Mouse (Mus musculus) monocyte, adult 2 months (primary cell): ENCODE results near the gene Jmjd7.

ENCODE experiments used
- DNase-seq, 2 experiments: peaks; one replicate each; pipeline ENCODE4 v3.0.0; 2022; ENCODE audit warnings: low spot score in 2 of 2, low read depth in 1 of 2

Gene Jmjd7

GRCm38 (mm10) chr2:120011462-120012200 lies 15.7 kb upstream of the Jmjd7 start:
- DNase-seq: no peak

GRCm38 (mm10) chr2:120012924-120013323 lies 14.4 kb upstream of the Jmjd7 start:
- no peak for DNase-seq

GRCm38 (mm10) chr2:120013831-120014486 lies 13.3 kb upstream of the Jmjd7 start:
- no peak for DNase-seq

- DNase-seq: no peak
Measured at GRCm38 (mm10) chr2:120015882-120016281, 11.4 kb upstream of the Jmjd7 start.

- no peak for DNase-seq
Measured at GRCm38 (mm10) chr2:120017599-120017998, 9.7 kb upstream of the Jmjd7 start.

GRCm38 (mm10) chr2:120024337-120024736 lies 2.9 kb upstream of the Jmjd7 start:
- no peak for DNase-seq

- DNase-seq: no peak
Measured at GRCm38 (mm10) chr2:120027950-120028331, 658 bp downstream of the Jmjd7 start.

- DNase-seq: no peak
Measured at GRCm38 (mm10) chr2:120030380-120030779, 3.1 kb downstream of the Jmjd7 start.

GRCm38 (mm10) chr2:120032726-120033467 lies 5.6 kb downstream of the Jmjd7 start, which contains the start of gene Pla2g4b:
TSS of gene Pla2g4b (plus strand) at chr2:120033417.
- no peak for DNase-seq

- no peak for DNase-seq
Measured at GRCm38 (mm10) chr2:120033726-120034125, 6.4 kb downstream of the Jmjd7 start.

GRCm38 (mm10) chr2:120037744-120038143 lies 10.5 kb downstream of the Jmjd7 start:
- peak; percentile 9 to 10 for DNase-seq

GRCm38 (mm10) chr2:120040991-120041390 lies 13.7 kb downstream of the Jmjd7 start:
- no peak for DNase-seq

GRCm38 (mm10) chr2:120044101-120044603 lies 16.9 kb downstream of the Jmjd7 start:
- DNase-seq: no peak

GRCm38 (mm10) chr2:120044676-120045075 lies 17.4 kb downstream of the Jmjd7 start:
- DNase-seq: no peak

- no peak for DNase-seq
Measured at GRCm38 (mm10) chr2:120046486-120047310, 19.4 kb downstream of the Jmjd7 start.

- DNase-seq: no peak
Measured at GRCm38 (mm10) chr2:120048173-120048572, 20.9 kb downstream of the Jmjd7 start.

- DNase-seq: no peak
Measured at GRCm38 (mm10) chr2:120049632-120050274, 22.5 kb downstream of the Jmjd7 start.

- no peak for DNase-seq
Measured at GRCm38 (mm10) chr2:120051405-120051804, 24.1 kb downstream of the Jmjd7 start.

- no peak for DNase-seq
Measured at GRCm38 (mm10) chr2:120054771-120055552, 27.7 kb downstream of the Jmjd7 start.

GRCm38 (mm10) chr2:120055923-120056322 lies 28.6 kb downstream of the Jmjd7 start:
- no peak for DNase-seq
